Mouse (Mus musculus) kidney, embryonic 16.5 days (tissue): ENCODE measurements around the gene Lrrc4c. TPM values are rescaled to one million over a fixed set of nuclear protein-coding genes. Genes with fewer than 3 reads are reported as not detected.

Experiments used
- ATAC-seq: fragments of 200-750 bp; cut with Nextera tagmentation; 2 replicates; pipeline ENCODE4 v1.8.0; 2017; ENCODE audit warnings: moderate TSS enrichment; ENCODE audit not compliant: low FRiP score, low TSS enrichment
- H3K27ac ChIP-seq: fragments of 300-500 bp; sonication (generic); 2 replicates; pipeline ENCODE4 v1.5.1; 2014; ENCODE audit warnings: low read length
- H3K27me3 ChIP-seq: fragments of 300-500 bp; sonication (generic); 2 replicates; pipeline ENCODE4 v1.6.1; 2014; ENCODE audit warnings: low read length, control low read depth, mixed read lengths; ENCODE audit not compliant: insufficient read depth
- H3K36me3 ChIP-seq: fragments of 300-500 bp; sonication (generic); 2 replicates; pipeline ENCODE4 v1.6.1; 2014; ENCODE audit warnings: low read length, control low read depth, mixed read lengths; ENCODE audit not compliant: insufficient read depth
- H3K4me1 ChIP-seq: fragments of 300-500 bp; sonication (generic); 2 replicates; pipeline ENCODE4 v1.6.1; 2014; ENCODE audit warnings: low read length, control low read depth, mixed read lengths; ENCODE audit not compliant: insufficient read depth
- H3K4me2 ChIP-seq: fragments of 300-500 bp; sonication (generic); replicated peaks from 2 replicates; pipeline ENCODE4 v1.6.1; 2014; ENCODE audit warnings: low read depth, low read length
- H3K4me3 ChIP-seq: fragments of 300-500 bp; sonication (generic); 2 replicates; pipeline ENCODE4 v1.5.1; 2014; ENCODE audit warnings: mild to moderate bottlenecking, low read length
- H3K9ac ChIP-seq: fragments of 300-500 bp; sonication (generic); replicated peaks from 2 replicates; pipeline ENCODE4 v1.6.1; 2014; ENCODE audit warnings: low read length
- H3K9me3 ChIP-seq: fragments of 300-500 bp; sonication (generic); 2 replicates; pipeline ENCODE4 v1.6.1; 2016; ENCODE audit warnings: low read length, control low read depth
- WGBS: fragments of 180-500 bp; shearing (Covaris S2); extraction: QIAGEN DNeasy Blood & Tissue Kit; methylation state at CpG from one replicate; pipeline ENCODE4 v1.1.7; 2014; 5-methylcytosine and 5-hydroxymethylcytosine counted together
- polyA plus RNA-seq: library from polyadenylated mRNA; unstranded; fragments of >200 nt; fragmentation: Nextera tagmentation; extraction: Ambion mirVana; gene quantifications from 2 replicates; pipeline ENCODE4 v1.2.1, GENCODE M21; 2015

Lrrc4c gene
- polyA plus RNA-seq, 1 experiment from 2014 or later: 0.69 TPM

- H3K27ac ChIP-seq: no peak overlapping the region
- ATAC-seq: no peak
- H3K36me3 ChIP-seq: no peaks in the 10 kb centered on the region
- no peaks in the 10 kb centered on the region for H3K9me3 ChIP-seq
- no peak overlapping the region for H3K4me3 ChIP-seq
- H3K27me3 ChIP-seq: no peaks in the 10 kb centered on the region
- H3K4me2 ChIP-seq: no peak overlapping the region
- no peak overlapping the region for H3K9ac ChIP-seq
- WGBS: 62% methylated on average over 3 of the region's 3 CpGs
- no peaks in the 10 kb centered on the region for H3K4me1 ChIP-seq
These were observed 16.7 kb downstream of the Lrrc4c start for GRCm38 (mm10) chr2:96334652-96335051.

GRCm38 (mm10) chr2:96337354-96337753 is 19.4 kb downstream of the Lrrc4c start:
- Histone ChIP-seq H3K27ac (no peak overlapping the region), H3K27me3 (no peaks in the 10 kb centered on the region), H3K36me3 (no peaks in the 10 kb centered on the region), H3K9me3 (no peaks in the 10 kb centered on the region), H3K4me1 (no peaks in the 10 kb centered on the region), H3K4me2 (no peak overlapping the region), H3K9ac (no peak overlapping the region), H3K4me3 (no peak overlapping the region)
- no peak for ATAC-seq
- WGBS: 67% methylated on average over 1 of the region's 1 CpGs

GRCm38 (mm10) chr2:96401186-96401811 is 83.3 kb downstream of the Lrrc4c start:
- Histone ChIP-seq H3K36me3 (no peaks in the 10 kb centered on the region), H3K9me3 (no peaks in the 10 kb centered on the region), H3K4me1 (no peaks in the 10 kb centered on the region), H3K4me3 (no peak overlapping the region), H3K9ac (no peak overlapping the region), H3K27me3 (no peaks in the 10 kb centered on the region), H3K27ac (no peak overlapping the region), H3K4me2 (no peak overlapping the region)
- 90% methylated on average over 1 of the region's 1 CpGs for WGBS
- ATAC-seq: no peak

- Histone ChIP-seq H3K9ac (no peak overlapping the region), H3K27ac (peak overlapping the region; percentile 8; the same call in 1 of the 2 replicates), H3K4me1 (no peaks in the 10 kb centered on the region), H3K36me3 (no peaks in the 10 kb centered on the region), H3K4me3 (no peak overlapping the region), H3K4me2 (no peak overlapping the region), H3K27me3 (no peaks in the 10 kb centered on the region), H3K9me3 (no peaks in the 10 kb centered on the region)
- WGBS: 54% methylated on average over 2 of the region's 2 CpGs
- peak; percentile 61; the same call in 1 of the 2 replicates for ATAC-seq
These were observed 84.5 kb downstream of the Lrrc4c start for GRCm38 (mm10) chr2:96402514-96402913.

- Histone ChIP-seq H3K27ac (no peak overlapping the region), H3K9ac (no peak overlapping the region), H3K36me3 (no peaks in the 10 kb centered on the region), H3K4me2 (no peak overlapping the region), H3K27me3 (no peaks in the 10 kb centered on the region), H3K4me1 (no peaks in the 10 kb centered on the region), H3K9me3 (no peaks in the 10 kb centered on the region), H3K4me3 (no peak overlapping the region)
- ATAC-seq: no peak
- WGBS: 83% methylated on average over 8 of the region's 8 CpGs
These were observed 88.9 kb downstream of the Lrrc4c start for GRCm38 (mm10) chr2:96406856-96407255.

GRCm38 (mm10) chr2:96411182-96411581 is 93.2 kb downstream of the Lrrc4c start:
- no peak for ATAC-seq
- Histone ChIP-seq H3K27me3 (no peaks in the 10 kb centered on the region), H3K4me3 (no peak overlapping the region), H3K4me2 (no peak overlapping the region), H3K4me1 (no peaks in the 10 kb centered on the region), H3K9me3 (no peaks in the 10 kb centered on the region), H3K27ac (no peak overlapping the region), H3K9ac (no peak overlapping the region), H3K36me3 (no peaks in the 10 kb centered on the region)
- WGBS: 82% methylated on average over 1 of the region's 1 CpGs

- H3K27ac ChIP-seq: no peak overlapping the region
- H3K4me3 ChIP-seq: no peak overlapping the region
- ATAC-seq: no peak
- no peak overlapping the region for H3K4me2 ChIP-seq
- no peaks in the 10 kb centered on the region for H3K27me3 ChIP-seq
- H3K4me1 ChIP-seq: no peaks in the 10 kb centered on the region
- H3K9me3 ChIP-seq: no peaks in the 10 kb centered on the region
- no peak overlapping the region for H3K9ac ChIP-seq
- H3K36me3 ChIP-seq: no peaks in the 10 kb centered on the region
These were observed 143.6 kb downstream of the Lrrc4c start for GRCm38 (mm10) chr2:96461566-96461965.

GRCm38 (mm10) chr2:96475674-96476073 is 157.7 kb downstream of the Lrrc4c start:
- H3K27me3 ChIP-seq: no peaks in the 10 kb centered on the region
- WGBS: 83% methylated on average over 6 of the region's 6 CpGs
- no peak for ATAC-seq
- no peaks in the 10 kb centered on the region for H3K9me3 ChIP-seq
- no peak overlapping the region for H3K9ac ChIP-seq
- H3K36me3 ChIP-seq: no peaks in the 10 kb centered on the region
- no peak overlapping the region for H3K4me3 ChIP-seq
- H3K4me1 ChIP-seq: no peaks in the 10 kb centered on the region
- H3K4me2 ChIP-seq: no peak overlapping the region
- H3K27ac ChIP-seq: no peak overlapping the region

GRCm38 (mm10) chr2:96499116-96499882 is 181.3 kb downstream of the Lrrc4c start:
- Histone ChIP-seq H3K4me1 (no peaks in the 10 kb centered on the region), H3K4me2 (no peak overlapping the region), H3K27me3 (no peaks in the 10 kb centered on the region), H3K27ac (no peak overlapping the region), H3K9ac (no peak overlapping the region), H3K4me3 (no peak overlapping the region), H3K36me3 (no peaks in the 10 kb centered on the region), H3K9me3 (no peaks in the 10 kb centered on the region)
- WGBS: 67% methylated on average over 3 of the region's 3 CpGs
- ATAC-seq: no peak

- Histone ChIP-seq H3K9ac (no peak overlapping the region), H3K4me1 (no peaks in the 10 kb centered on the region), H3K4me3 (no peak overlapping the region), H3K27ac (no peak overlapping the region), H3K36me3 (no peaks in the 10 kb centered on the region), H3K4me2 (no peak overlapping the region), H3K9me3 (no peaks in the 10 kb centered on the region), H3K27me3 (no peaks in the 10 kb centered on the region)
- no peak for ATAC-seq
- 74% methylated on average over 6 of the region's 6 CpGs for WGBS
These were observed 186.2 kb downstream of the Lrrc4c start for GRCm38 (mm10) chr2:96504140-96504539.
